Mouse (Mus musculus) stomach, embryonic 14.5 days (tissue): ENCODE measurements around the gene Ccng1. TPM values are rescaled to one million over a fixed set of nuclear protein-coding genes. Genes with fewer than 3 reads are reported as not detected.
"Not testable (repeated sequence)": the region's sequence is repeated elsewhere in the genome, so short reads cannot be mapped to it uniquely, and the experiment has no call there.

Source experiments
- ATAC-seq: fragments of 200-750 bp; cut with Nextera tagmentation; 2 replicates; pipeline ENCODE4 v1.8.0; 2017; ENCODE audit warnings: low read depth, moderate TSS enrichment; ENCODE audit not compliant: insufficient number of reproducible peaks, insufficient read depth, low FRiP score
- H3K27ac ChIP-seq: fragments of 300-500 bp; sonication (generic); 2 replicates; pipeline ENCODE4 v1.5.1; 2014; ENCODE audit warnings: mild to moderate bottlenecking, low read length, moderate library complexity, mixed read lengths
- H3K27me3 ChIP-seq: fragments of 300-500 bp; sonication (generic); 2 replicates; pipeline ENCODE4 v1.6.1; 2014; ENCODE audit warnings: low read length, control low read depth, mixed read lengths; ENCODE audit not compliant: control insufficient read depth, insufficient read depth
- H3K36me3 ChIP-seq: fragments of 300-500 bp; sonication (generic); 2 replicates; pipeline ENCODE4 v1.6.1; 2014; ENCODE audit warnings: mild to moderate bottlenecking, control low read depth, low read length, moderate library complexity, mixed read lengths; ENCODE audit not compliant: control insufficient read depth, insufficient read depth
- H3K4me1 ChIP-seq: fragments of 300-500 bp; sonication (generic); 2 replicates; pipeline ENCODE4 v1.6.1; 2014; ENCODE audit warnings: low read length, control low read depth, mixed read lengths; ENCODE audit not compliant: control insufficient read depth, insufficient read depth
- H3K4me2 ChIP-seq: fragments of 300-500 bp; sonication (generic); replicated peaks from 2 replicates; pipeline ENCODE4 v1.6.1; 2014; ENCODE audit warnings: low read depth, low read length, control low read depth
- H3K4me3 ChIP-seq: fragments of 300-500 bp; sonication (generic); 2 replicates; pipeline ENCODE4 v1.5.1; 2014; ENCODE audit warnings: low read depth, low read length, control low read depth
- H3K9ac ChIP-seq: fragments of 300-500 bp; sonication (generic); replicated peaks from 2 replicates; pipeline ENCODE4 v1.6.1; 2014; ENCODE audit warnings: low read depth, mild to moderate bottlenecking, control low read depth, low read length, moderate library complexity, mixed read lengths
- H3K9me3 ChIP-seq: fragments of 300-500 bp; sonication (generic); 2 replicates; pipeline ENCODE4 v1.6.1; 2016; ENCODE audit warnings: low read depth, low read length, control low read depth; ENCODE audit not compliant: control insufficient read depth
- WGBS: fragments of 180-500 bp; shearing (Covaris S2); extraction: QIAGEN DNeasy Blood & Tissue Kit; methylation state at CpG from one replicate; pipeline ENCODE4 v1.1.7; 2014; 5-methylcytosine and 5-hydroxymethylcytosine counted together
- polyA plus RNA-seq: library from polyadenylated mRNA; unstranded; fragments of >200 nt; fragmentation: Nextera tagmentation; extraction: Ambion mirVana; gene quantifications from 2 replicates; pipeline ENCODE4 v1.2.1, GENCODE M21; 2014

Gene Ccng1
- polyA plus RNA-seq, 1 experiment from 2014 or later: 47.2 TPM

GRCm38 (mm10) chr11:40709899-40710298, 45.2 kb downstream of the Ccng1 start:
- H3K9ac ChIP-seq, H3K27me3 ChIP-seq, H3K27ac ChIP-seq, H3K4me1 ChIP-seq, H3K4me3 ChIP-seq, ATAC-seq, H3K4me2 ChIP-seq, H3K9me3 ChIP-seq: not testable (repeated sequence)
- peaks cover 76% of the 10 kb centered on the region for H3K36me3 ChIP-seq
- WGBS: 94% methylated on average over 6 of the region's 6 CpGs

Other genes starting within 250 kb of the Ccng1 start
- 91.7 and 93.8 TPM in 2 replicates for gene Mat2b, start 60.1 kb downstream of the Ccng1 start, polyA plus RNA-seq
- 50.5 and 52.2 TPM in 2 replicates for gene Hmmr, start 21.9 kb downstream of the Ccng1 start, polyA plus RNA-seq
- 143 and 149 TPM in 2 replicates for gene Nudcd2, start 21.6 kb downstream of the Ccng1 start, polyA plus RNA-seq